Mouse (Mus musculus) ES-E14 (cell line): ENCODE results near the gene Klf9.

Source experiments
- HCFC1 ChIP-seq: IDR thresholded peaks from 2 replicates; pipeline ENCODE4 v1.6.1; 2012; ENCODE audit warnings: low read length, inconsistent platforms, borderline replicate concordance; ENCODE audit not compliant: insufficient read depth
- MAFK ChIP-seq: IDR thresholded peaks from 2 replicates; pipeline ENCODE4 v1.6.1; 2014; ENCODE audit warnings: mild to moderate bottlenecking, low read depth, low read length, inconsistent platforms; ENCODE audit not compliant: insufficient read depth
- ZC3H11A ChIP-seq: IDR thresholded peaks from 2 replicates; pipeline ENCODE4 v1.6.1; 2012; ENCODE audit warnings: low read depth, mild to moderate bottlenecking, inconsistent platforms, low read length, borderline replicate concordance
- ZNF384 ChIP-seq: IDR thresholded peaks from 2 replicates; pipeline ENCODE4 v1.6.1; 2012; ENCODE audit warnings: low read depth, low read length, inconsistent platforms

DNA sequence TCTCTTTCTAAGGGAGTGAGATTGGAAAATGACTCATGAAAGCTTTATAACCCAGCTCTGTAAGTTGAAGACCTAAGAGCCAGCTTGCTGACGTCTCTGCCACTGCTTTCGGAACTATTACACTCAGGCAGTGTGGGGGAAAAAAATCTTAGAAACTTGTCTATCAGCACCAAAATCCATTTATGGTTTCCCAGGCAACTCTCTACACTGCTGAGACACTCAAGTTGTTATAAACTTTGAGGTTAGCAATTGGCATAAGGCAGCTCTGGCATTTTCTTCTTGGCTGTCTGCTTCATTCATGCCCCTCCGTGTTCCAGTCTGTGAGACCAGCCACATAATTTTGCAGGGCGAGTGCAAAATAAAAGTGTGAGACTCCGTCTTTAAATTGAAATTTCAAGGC lies 34.2 kb upstream of the Klf9 start:
- TF ChIP-seq ZNF384 (no peak), HCFC1 (no peak), MAFK (no peak), ZC3H11A (no peak)
